23 mouse cellular contexts compared by ENCODE assay signal in the genomic region with DNA sequence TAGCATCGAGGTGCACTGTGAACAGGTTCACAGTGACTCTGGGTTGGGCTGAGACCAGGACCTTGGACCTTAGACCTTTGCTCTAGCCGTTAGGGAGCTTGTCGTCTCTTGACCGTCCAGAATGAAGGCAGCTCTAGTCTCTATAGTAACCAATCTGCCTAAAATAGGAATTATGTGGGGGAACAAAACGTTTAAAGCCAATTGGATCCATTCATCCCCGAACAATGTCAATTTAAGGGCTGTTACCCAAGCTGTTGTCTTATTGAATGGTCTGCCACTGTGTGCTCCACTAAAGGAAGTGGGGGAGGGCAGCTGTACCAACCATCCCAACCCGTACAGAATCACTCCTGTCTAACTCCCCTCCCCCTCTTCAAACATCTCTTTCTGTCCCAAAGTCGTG. TPM values are rescaled to one million over a fixed set of nuclear protein-coding genes. Genes with fewer than 3 reads are reported as not detected.
DNase-seq lines count a peak whose midpoint lies in the region; ATAC-seq lines count a peak whose summit lies in the region.
"Had no signal": no experiment of that assay in that cellular context is flagged by ENCODE, and none has a peak within 500 bp of the region (broad histone marks: within the 10 kb centered on the region; RNA-seq: fewer than 3 reads in every experiment).

No protein-coding gene starts in this region.

- no peak overlapping the region for H3K4me2 ChIP-seq in forebrain, embryonic 11.5 days (ENCODE audit: low read depth, low read length, severe bottlenecking)
- no peak overlapping the region for H3K4me2 ChIP-seq in forebrain, embryonic 14.5 days (ENCODE audit: low read length)
- no peak overlapping the region for H3K4me2 ChIP-seq in midbrain, embryonic 16.5 days (ENCODE audit: low read length)
- 0 out of 2 replicates have a peak overlapping the region, but pooled peaks have one; percentile 15 for H3K4me2 ChIP-seq in liver, embryonic 16.5 days (ENCODE audit: low read depth, low read length)
- H3K4me2 ChIP-seq: embryonic facial prominence, embryonic 13.5 days; heart, embryonic 12.5 days; limb, embryonic 15.5 days; stomach, embryonic 15.5 days had no signal

- WGBS in forebrain, embryonic 11.5 days = 18% methylated on average over 8 of the region's 8 CpGs
- 13% methylated on average over 8 of the region's 8 CpGs for WGBS in forebrain, embryonic 14.5 days
- WGBS in midbrain, embryonic 10.5 days = 20% methylated on average over 8 of the region's 8 CpGs
- whole genome bisulfite sequencing in midbrain, embryonic 16.5 days = 8% methylated on average over 8 of the region's 8 CpGs
- 38% methylated on average over 8 of the region's 8 CpGs for WGBS in liver, embryonic 16.5 days (ENCODE audit: insufficient replicate concordance)

- no peak overlapping the region for H3K9ac ChIP-seq in forebrain, embryonic 11.5 days (ENCODE audit: low read length)
- H3K9ac ChIP-seq in forebrain, embryonic 14.5 days (ENCODE audit: low read length) = no peak overlapping the region
- H3K9ac ChIP-seq in midbrain, embryonic 16.5 days (ENCODE audit: low read depth, low read length) = no peak overlapping the region
- H3K9ac ChIP-seq in liver, embryonic 16.5 days (ENCODE audit: low read depth, low read length) = no peak overlapping the region
- H3K9ac ChIP-seq: embryonic facial prominence, embryonic 13.5 days; heart, embryonic 12.5 days; limb, embryonic 15.5 days; stomach, embryonic 15.5 days had no signal

- H3K27me3 ChIP-seq in forebrain, embryonic 11.5 days (ENCODE audit: control insufficient read depth, insufficient read depth, low read length) = no peaks in the 10 kb centered on the region
- H3K27me3 ChIP-seq in forebrain, embryonic 14.5 days (replicated peaks; ENCODE audit: control insufficient read depth, insufficient read depth, low read length) = no peaks in the 10 kb centered on the region
- H3K27me3 ChIP-seq in midbrain, embryonic 10.5 days (ENCODE audit: low read depth, poor library complexity, severe bottlenecking) = peaks cover 79% of the 10 kb centered on the region
- no peaks in the 10 kb centered on the region for H3K27me3 ChIP-seq in midbrain, embryonic 16.5 days (ENCODE audit: control insufficient read depth, insufficient read depth, low read depth, low read length)
- no peaks in the 10 kb centered on the region for H3K27me3 ChIP-seq in liver, embryonic 16.5 days (ENCODE audit: control insufficient read depth, insufficient read depth, low read depth, low read length)
- H3K27me3 ChIP-seq: embryonic facial prominence, embryonic 13.5 days; heart, embryonic 12.5 days; limb, embryonic 15.5 days; stomach, embryonic 15.5 days had no signal

- H3K4me1 ChIP-seq in forebrain, embryonic 11.5 days (replicated peaks; ENCODE audit: control insufficient read depth, insufficient read depth, low read length) = peaks cover 5% of the 10 kb centered on the region; the same call in 1 of the 2 replicates
- peaks cover 6% of the 10 kb centered on the region; the same call in 1 of the 2 replicates for H3K4me1 ChIP-seq in forebrain, embryonic 14.5 days (ENCODE audit: control insufficient read depth, insufficient read depth, low read length)
- H3K4me1 ChIP-seq in midbrain, embryonic 10.5 days = peaks cover 26% of the 10 kb centered on the region
- H3K4me1 ChIP-seq in midbrain, embryonic 16.5 days (ENCODE audit: control insufficient read depth, insufficient read depth, low read length) = no peaks in the 10 kb centered on the region
- no peaks in the 10 kb centered on the region; the same call in 1 of the 2 replicates for H3K4me1 ChIP-seq in liver, embryonic 16.5 days (ENCODE audit: control insufficient read depth, low read depth, low read length)
- H3K4me1 ChIP-seq: heart, embryonic 12.5 days; limb, embryonic 15.5 days; stomach, embryonic 15.5 days had no signal

- no peak overlapping the region for H3K27ac ChIP-seq in forebrain, embryonic 11.5 days (ENCODE audit: low read depth, low read length)
- no peak overlapping the region for H3K27ac ChIP-seq in forebrain, embryonic 14.5 days (ENCODE audit: low read depth, low read length)
- no peak overlapping the region for H3K27ac ChIP-seq in midbrain, embryonic 10.5 days (replicated peaks)
- H3K27ac ChIP-seq in midbrain, embryonic 16.5 days (ENCODE audit: low read length) = no peak overlapping the region
- H3K27ac ChIP-seq in liver, embryonic 16.5 days (ENCODE audit: low read length) = no peak overlapping the region
- H3K27ac ChIP-seq: embryonic facial prominence, embryonic 13.5 days; limb, embryonic 15.5 days; stomach, embryonic 15.5 days had no signal

- no peak overlapping the region for H3K4me3 ChIP-seq in forebrain, embryonic 11.5 days (ENCODE audit: low read depth, low read length)
- no peak overlapping the region for H3K4me3 ChIP-seq in forebrain, embryonic 14.5 days (ENCODE audit: low read depth, low read length)
- H3K4me3 ChIP-seq in midbrain, embryonic 10.5 days = peak overlapping the region; percentile 25; the same call in 1 of the 2 replicates
- H3K4me3 ChIP-seq in midbrain, embryonic 16.5 days (ENCODE audit: low read depth, low read length) = no peak overlapping the region
- no peak overlapping the region for H3K4me3 ChIP-seq in liver, embryonic 16.5 days (ENCODE audit: low read depth, low read length)
- H3K4me3 ChIP-seq: embryonic facial prominence, embryonic 13.5 days; heart, embryonic 12.5 days; limb, embryonic 15.5 days; stomach, embryonic 15.5 days had no signal

- no peak for DNase-seq in forebrain, embryonic 11.5 days (ENCODE audit: low spot score)
- no peak for DNase-seq in forebrain, embryonic 14.5 days (ENCODE audit: low spot score)
- DNase-seq in midbrain, embryonic 10.5 days (ENCODE audit: low spot score) = peak; percentile 48
- DNase-seq in embryo, embryonic 10 days (ENCODE audit: low spot score) = peak; percentile 71
- no peak for DNase-seq in heart, adult 11 months
- DNase-seq in kidney, adult 11 months = no peak
- DNase-seq: cerebellum, adult 2 months; gastrocnemius, postnatal 25 days; heart, postnatal 14 days; kidney, adult 18-20 months; kidney, postnatal 14 days; lung, postnatal 14 days; right cerebral cortex, postnatal 25 days; thymus, adult 18-20 months; thymus, postnatal 4 days had no signal

- ATAC-seq in forebrain, embryonic 11.5 days (replicated peaks; ENCODE audit: low FRiP score) = peak; percentile 55; the same call in 1 of the 2 replicates
- ATAC-seq in forebrain, embryonic 14.5 days = no peak
- ATAC-seq in midbrain, embryonic 16.5 days = no peak
- peak; percentile 50; the same call in 1 of the 2 replicates for ATAC-seq in liver, embryonic 16.5 days (ENCODE audit: low read depth)
- ATAC-seq: forebrain, embryonic 16.5 days had no signal

- H3K9me3 ChIP-seq in forebrain, embryonic 11.5 days (ENCODE audit: control insufficient read depth, low read length) = peaks cover 5% of the 10 kb centered on the region; the same call in 1 of the 2 replicates
- no peaks in the 10 kb centered on the region for H3K9me3 ChIP-seq in forebrain, embryonic 14.5 days (replicated peaks; ENCODE audit: control insufficient read depth, low read length)
- peaks cover 6% of the 10 kb centered on the region for H3K9me3 ChIP-seq in midbrain, embryonic 10.5 days (replicated peaks)
- no peaks in the 10 kb centered on the region for H3K9me3 ChIP-seq in midbrain, embryonic 16.5 days (replicated peaks; ENCODE audit: control insufficient read depth, low read length, poor library complexity, severe bottlenecking)
- no peaks in the 10 kb centered on the region for H3K9me3 ChIP-seq in liver, embryonic 16.5 days (replicated peaks; ENCODE audit: control insufficient read depth, low read length)
- H3K9me3 ChIP-seq: stomach, embryonic 15.5 days had no signal

- no peaks in the 10 kb centered on the region for H3K36me3 ChIP-seq in forebrain, embryonic 11.5 days (ENCODE audit: control insufficient read depth, insufficient read depth, low read length)
- H3K36me3 ChIP-seq in forebrain, embryonic 14.5 days (ENCODE audit: control insufficient read depth, insufficient read depth, low read length) = no peaks in the 10 kb centered on the region
- H3K36me3 ChIP-seq in midbrain, embryonic 10.5 days = 0 out of 2 replicates have a peak, but pooled peaks cover 4% of the 10 kb centered on the region
- no peaks in the 10 kb centered on the region for H3K36me3 ChIP-seq in midbrain, embryonic 16.5 days (ENCODE audit: control insufficient read depth, insufficient read depth, low read length)
- no peaks in the 10 kb centered on the region for H3K36me3 ChIP-seq in liver, embryonic 16.5 days (ENCODE audit: control insufficient read depth, insufficient read depth)
- H3K36me3 ChIP-seq: G1E; heart, embryonic 12.5 days; limb, embryonic 15.5 days; stomach, embryonic 15.5 days had no signal

RNA-seq across cellular contexts. Expression of a gene that starts 46.8 kb away (rescaled TPM):
- polyA plus RNA-seq in forebrain, embryonic 11.5 days (2014; fragmentation: Nextera tagmentation; extraction: Ambion mirVana) = 1.1 and 1.3 TPM in 2 replicates
- 2.6 and 3.6 TPM in 2 replicates for polyA plus RNA-seq in forebrain, embryonic 14.5 days (2014; fragmentation: Nextera tagmentation; extraction: Ambion mirVana)
- polyA plus RNA-seq in midbrain, embryonic 10.5 days (2016; fragmentation: Nextera tagmentation; extraction: Ambion mirVana) = 1.2 and 2.9 TPM in 2 replicates
- 10.4 and 11.0 TPM in 2 replicates for polyA plus RNA-seq in midbrain, embryonic 16.5 days (2015; fragmentation: Nextera tagmentation; extraction: Ambion mirVana)
- 0.19 and 0.26 TPM in 2 replicates for polyA plus RNA-seq in liver, embryonic 16.5 days (2015; fragmentation: Nextera tagmentation; extraction: Ambion mirVana)
- polyA plus RNA-seq: G1E had no signal

Comparison
In these comparisons a context has a peak if more than half of its experiments do, and no peak if none do; other contexts are left out.
1. ATAC-seq: peak in forebrain, embryonic 11.5 days (single experiment) and liver, embryonic 16.5 days (single experiment); none in forebrain, embryonic 14.5 days (single experiment) and midbrain, embryonic 16.5 days (single experiment).
2. DNase-seq: peak in midbrain, embryonic 10.5 days (single experiment) and embryo, embryonic 10 days (single experiment); none in forebrain, embryonic 11.5 days (single experiment), forebrain, embryonic 14.5 days (single experiment), heart, adult 11 months (single experiment) and kidney, adult 11 months (single experiment).